Mouse (Mus musculus) liver, embryonic 15.5 days (tissue): ENCODE data around the gene Lrrc9. TPM values are rescaled to one million over a fixed set of nuclear protein-coding genes. Genes with fewer than 3 reads are reported as not detected.

ENCODE experiments used
- ATAC-seq: fragments of 200-750 bp; cut with Nextera tagmentation; 2 replicates; pipeline ENCODE4 v1.8.0; 2017; ENCODE audit warnings: moderate number of reproducible peaks, mild to moderate bottlenecking, moderate library complexity; ENCODE audit not compliant: insufficient read depth
- H3K27ac ChIP-seq: fragments of 300-500 bp; sonication (generic); replicated peaks from 2 replicates; pipeline ENCODE4 v1.5.1; 2015; ENCODE audit warnings: mild to moderate bottlenecking, inconsistent platforms
- H3K27me3 ChIP-seq: fragments of 300-500 bp; sonication (generic); 2 replicates; pipeline ENCODE4 v1.6.1; 2015; ENCODE audit warnings: mild to moderate bottlenecking, inconsistent platforms
- H3K36me3 ChIP-seq: fragments of 300-500 bp; sonication (generic); replicated peaks from 2 replicates; pipeline ENCODE4 v1.6.1; 2015; ENCODE audit warnings: moderate library complexity, mild to moderate bottlenecking, inconsistent platforms
- H3K4me1 ChIP-seq: fragments of 300-500 bp; sonication (generic); replicated peaks from 2 replicates; pipeline ENCODE4 v1.6.1; 2015; ENCODE audit warnings: inconsistent platforms
- H3K4me2 ChIP-seq: fragments of 300-500 bp; sonication (generic); 2 replicates; pipeline ENCODE4 v1.6.1; 2015; ENCODE audit warnings: moderate library complexity, mild to moderate bottlenecking, inconsistent platforms
- H3K4me3 ChIP-seq: fragments of 300-500 bp; sonication (generic); replicated peaks from 2 replicates; pipeline ENCODE4 v1.5.1; 2015; ENCODE audit warnings: mild to moderate bottlenecking, inconsistent platforms
- H3K9ac ChIP-seq: fragments of 300-500 bp; sonication (generic); 2 replicates; pipeline ENCODE4 v1.6.1; 2015; ENCODE audit warnings: moderate library complexity, mild to moderate bottlenecking, inconsistent platforms
- H3K9me3 ChIP-seq: fragments of 300-500 bp; sonication (generic); replicated peaks from 2 replicates; pipeline ENCODE4 v1.6.1; 2016; ENCODE audit warnings: inconsistent platforms
- WGBS: fragments of 180-500 bp; shearing (Covaris S2); methylation state at CpG from one replicate; pipeline ENCODE4 v1.1.7; 2015; ENCODE audit warnings: mixed read lengths; ENCODE audit not compliant: insufficient replicate concordance; 5-methylcytosine and 5-hydroxymethylcytosine counted together
- polyA plus RNA-seq: library from polyadenylated mRNA; unstranded; fragments of >200 nt; fragmentation: Nextera tagmentation; extraction: Ambion mirVana; gene quantifications from 2 replicates; pipeline ENCODE4 v1.2.1, GENCODE M21; 2015

Gene Lrrc9
- polyA plus RNA-seq, 1 experiment from 2014 or later = 0.12 TPM

GRCm38 (mm10) chr12:72433241-72433865 lies 8.3 kb upstream of the Lrrc9 start:
- no peak for ATAC-seq
- no peaks in the 10 kb centered on the region for H3K36me3 ChIP-seq
- 52% methylated on average over 9 of the region's 9 CpGs for WGBS
- no peaks in the 10 kb centered on the region for H3K4me1 ChIP-seq
- H3K9me3 ChIP-seq = no peaks in the 10 kb centered on the region
- no peak overlapping the region for H3K27ac ChIP-seq
- no peak overlapping the region for H3K4me3 ChIP-seq
- H3K27me3 ChIP-seq = no peaks in the 10 kb centered on the region
- no peak overlapping the region for H3K4me2 ChIP-seq
- no peak overlapping the region for H3K9ac ChIP-seq

- Histone ChIP-seq H3K4me3 (no peak overlapping the region), H3K27me3 (no peaks in the 10 kb centered on the region), H3K9me3 (no peaks in the 10 kb centered on the region), H3K4me1 (no peaks in the 10 kb centered on the region), H3K27ac (no peak overlapping the region), H3K4me2 (no peak overlapping the region), H3K36me3 (no peaks in the 10 kb centered on the region), H3K9ac (no peak overlapping the region)
- no peak for ATAC-seq
- WGBS = 63% methylated on average over 10 of the region's 10 CpGs
These were observed 3.9 kb upstream of the Lrrc9 start for GRCm38 (mm10) chr12:72437676-72438341.

GRCm38 (mm10) chr12:72438961-72439480 lies 2.6 kb upstream of the Lrrc9 start:
- Histone ChIP-seq H3K4me2 (no peak overlapping the region), H3K9me3 (no peaks in the 10 kb centered on the region)
- WGBS = 65% methylated on average over 6 of the region's 6 CpGs

GRCm38 (mm10) chr12:72453941-72454340 lies 12.3 kb downstream of the Lrrc9 start:
- no peaks in the 10 kb centered on the region for H3K27me3 ChIP-seq
- no peaks in the 10 kb centered on the region for H3K36me3 ChIP-seq
- 69% methylated on average over 17 of the region's 17 CpGs for WGBS
- no peaks in the 10 kb centered on the region for H3K9me3 ChIP-seq
- H3K4me2 ChIP-seq = no peak overlapping the region
- no peak overlapping the region for H3K27ac ChIP-seq
- no peak overlapping the region for H3K4me3 ChIP-seq
- H3K9ac ChIP-seq = no peak overlapping the region
- no peak for ATAC-seq
- H3K4me1 ChIP-seq = no peaks in the 10 kb centered on the region

More at GRCm38 (mm10) chr12:72438961-72439480, 2.6 kb upstream of the Lrrc9 start:
- no peak for ATAC-seq
- no peaks in the 10 kb centered on the region for H3K36me3 ChIP-seq
- H3K27me3 ChIP-seq = no peaks in the 10 kb centered on the region
- H3K4me1 ChIP-seq = no peaks in the 10 kb centered on the region
- H3K4me3 ChIP-seq = no peak overlapping the region
- no peak overlapping the region for H3K27ac ChIP-seq
- no peak overlapping the region for H3K9ac ChIP-seq

GRCm38 (mm10) chr12:72461191-72461893 lies 19.7 kb downstream of the Lrrc9 start:
- no peak for ATAC-seq
- no peak overlapping the region for H3K4me3 ChIP-seq
- no peaks in the 10 kb centered on the region for H3K27me3 ChIP-seq
- peak overlapping the region; percentile 20; the same call in 1 of the 2 replicates for H3K4me2 ChIP-seq
- no peaks in the 10 kb centered on the region; the same call in 1 of the 2 replicates for H3K4me1 ChIP-seq
- 48% methylated on average over 11 of the region's 11 CpGs for WGBS
- H3K9me3 ChIP-seq = no peaks in the 10 kb centered on the region
- no peak overlapping the region for H3K9ac ChIP-seq
- no peak overlapping the region for H3K27ac ChIP-seq
- H3K36me3 ChIP-seq = no peaks in the 10 kb centered on the region

- H3K36me3 ChIP-seq = no peaks in the 10 kb centered on the region
- H3K9me3 ChIP-seq = no peaks in the 10 kb centered on the region
- no peaks in the 10 kb centered on the region; the same call in 1 of the 2 replicates for H3K4me1 ChIP-seq
- 27% methylated on average over 5 of the region's 5 CpGs for WGBS
- no peak for ATAC-seq
- H3K27me3 ChIP-seq = no peaks in the 10 kb centered on the region
- no peak overlapping the region for H3K4me3 ChIP-seq
- H3K27ac ChIP-seq = no peak overlapping the region
- peak overlapping the region; percentile 20; the same call in 1 of the 2 replicates for H3K4me2 ChIP-seq
- H3K9ac ChIP-seq = no peak overlapping the region
These were observed 20.3 kb downstream of the Lrrc9 start for GRCm38 (mm10) chr12:72461894-72462530.

GRCm38 (mm10) chr12:72465826-72466501 lies 24.3 kb downstream of the Lrrc9 start:
- H3K4me3 ChIP-seq = no peak overlapping the region
- no peaks in the 10 kb centered on the region; the same call in 1 of the 2 replicates for H3K4me1 ChIP-seq
- no peak overlapping the region for H3K4me2 ChIP-seq
- WGBS = 60% methylated on average over 5 of the region's 5 CpGs
- H3K9ac ChIP-seq = no peak overlapping the region
- H3K27me3 ChIP-seq = no peaks in the 10 kb centered on the region
- no peak overlapping the region for H3K27ac ChIP-seq
- no peak for ATAC-seq
- H3K9me3 ChIP-seq = no peaks in the 10 kb centered on the region
- H3K36me3 ChIP-seq = no peaks in the 10 kb centered on the region

- ATAC-seq = no peak
- Histone ChIP-seq H3K27ac (no peak overlapping the region), H3K27me3 (no peaks in the 10 kb centered on the region), H3K4me2 (no peak overlapping the region), H3K4me1 (no peaks in the 10 kb centered on the region), H3K9me3 (no peaks in the 10 kb centered on the region), H3K36me3 (no peaks in the 10 kb centered on the region), H3K9ac (no peak overlapping the region), H3K4me3 (no peak overlapping the region)
- 78% methylated on average over 1 of the region's 1 CpGs for WGBS
These were observed 25.6 kb downstream of the Lrrc9 start for GRCm38 (mm10) chr12:72467269-72467668.

- WGBS = 72% methylated on average over 4 of the region's 4 CpGs
- Histone ChIP-seq H3K4me3 (no peak overlapping the region), H3K4me1 (no peaks in the 10 kb centered on the region), H3K27me3 (no peaks in the 10 kb centered on the region), H3K9ac (no peak overlapping the region), H3K4me2 (no peak overlapping the region), H3K36me3 (no peaks in the 10 kb centered on the region), H3K27ac (no peak overlapping the region), H3K9me3 (no peaks in the 10 kb centered on the region)
- ATAC-seq = no peak
These were observed 26.1 kb downstream of the Lrrc9 start for GRCm38 (mm10) chr12:72467789-72468188.

- Histone ChIP-seq H3K27ac (no peak overlapping the region), H3K9ac (no peak overlapping the region), H3K4me1 (0 out of 2 replicates have a peak, but pooled peaks cover 4% of the 10 kb centered on the region), H3K9me3 (no peaks in the 10 kb centered on the region), H3K36me3 (no peaks in the 10 kb centered on the region), H3K4me3 (no peak overlapping the region), H3K4me2 (no peak overlapping the region), H3K27me3 (no peaks in the 10 kb centered on the region)
- ATAC-seq = no peak
- 48% methylated on average over 2 of the region's 2 CpGs for WGBS
These were observed 35.2 kb downstream of the Lrrc9 start for GRCm38 (mm10) chr12:72476773-72477450.
